Mouse (Mus musculus): ENCODE measurements at regions not wholly inside any gene's neighbourhood (a gene's known extent, or its start where the extent isn't known, plus 50 kb on each side); places are given as distances from the start of the nearest gene placed in this dataset.

DNA sequence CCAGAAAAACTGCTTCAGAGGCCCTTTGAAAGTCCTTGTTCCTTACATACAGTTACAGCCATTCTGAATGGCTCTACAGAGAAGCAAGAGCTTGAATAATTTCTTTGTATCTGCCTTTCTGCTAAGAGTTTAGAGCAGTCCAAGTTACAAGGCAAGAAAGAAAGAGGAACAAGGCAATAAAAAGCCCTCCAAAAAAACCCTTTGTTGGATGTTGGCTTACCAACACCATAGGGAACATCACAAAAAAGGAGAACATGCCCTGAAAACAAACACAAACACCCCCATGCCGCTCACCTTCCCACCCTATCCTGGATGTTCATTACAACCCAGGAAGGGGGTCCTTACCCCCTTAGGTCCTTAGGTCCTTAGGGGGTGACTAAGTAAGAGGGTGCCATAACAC lies 359.2 kb upstream of the Gcfc2 start:
- no peak for TF ChIP-seq CTCF (IDR thresholded peaks at IDR 0.05; ENCODE audit: control insufficient read depth, insufficient read depth, insufficient read length)
- no peak for TF ChIP-seq MYOG (IDR thresholded peaks at IDR 0.05; ENCODE audit: control insufficient read depth, extremely low read depth, insufficient read length)
- no peak for TF ChIP-seq USF1 (IDR thresholded peaks at IDR 0.05; ENCODE audit: low read depth)
- no peak for TF ChIP-seq MYOD1 (IDR thresholded peaks at IDR 0.05; ENCODE audit: control insufficient read depth, insufficient read length, low read depth)
- no peak for TF ChIP-seq MAX (IDR thresholded peaks at IDR 0.05)
- TF ChIP-seq CEBPB (IDR thresholded peaks at IDR 0.05; ENCODE audit: low read depth), result no peak

Measured in C2C12 (cell line).